Comparison of ENCODE assay signal across 8 mouse cellular contexts in genomic region chr6:91685896-91686295, GRCm38 (mm10). TPM values are rescaled to one million over a fixed set of nuclear protein-coding genes. Genes with fewer than 3 reads are reported as not detected.
DNase-seq lines count a peak whose midpoint lies in the region; ATAC-seq lines count a peak whose summit lies in the region.

No protein-coding gene starts in this region.

- no peaks in the 10 kb centered on the region for H3K9me3 ChIP-seq in neural tube, embryonic 11.5 days (ENCODE audit: control insufficient read depth, low read length)
- H3K9me3 ChIP-seq in limb, embryonic 15.5 days: no peaks in the 10 kb centered on the region

- H3K36me3 ChIP-seq in neural tube, embryonic 11.5 days (ENCODE audit: control insufficient read depth, insufficient read depth, low read length): no peaks in the 10 kb centered on the region
- H3K36me3 ChIP-seq in limb, embryonic 15.5 days: no peaks in the 10 kb centered on the region; the same call in 1 of the 2 replicates

- WGBS in neural tube, embryonic 11.5 days: 82% methylated on average over 7 of the region's 7 CpGs
- 75% methylated on average over 7 of the region's 7 CpGs for WGBS in limb, embryonic 15.5 days

- no peak for DNase-seq in neural tube, embryonic 11.5 days (ENCODE audit: low spot score)
- no peak for DNase-seq in neural tube, embryonic 10.5 days (ENCODE audit: extremely low spot score, low spot score)
- peak; percentile 44 to 46 for DNase-seq in heart, adult 9 months (ENCODE audit: low spot score in 2 of 2)
- peak; percentile 64 for DNase-seq in retina, postnatal 1 day
- DNase-seq in right cerebral cortex, postnatal 14 days: no peak
- DNase-seq in right cerebral cortex, postnatal 25 days: no peak
- no peak for DNase-seq in spleen, postnatal 10 days (ENCODE audit: low spot score in 2 of 2)

- H3K4me2 ChIP-seq in neural tube, embryonic 11.5 days (ENCODE audit: low read depth): peak overlapping the region; percentile 56
- H3K4me2 ChIP-seq in limb, embryonic 15.5 days: peak overlapping the region; percentile 94

- H3K27ac ChIP-seq in neural tube, embryonic 11.5 days (ENCODE audit: low read depth, low read length): no peak overlapping the region
- H3K27ac ChIP-seq in limb, embryonic 15.5 days: no peak overlapping the region

- no peaks in the 10 kb centered on the region for H3K27me3 ChIP-seq in neural tube, embryonic 11.5 days (ENCODE audit: control insufficient read depth, insufficient read depth, low read length)
- no peaks in the 10 kb centered on the region for H3K27me3 ChIP-seq in limb, embryonic 15.5 days

- ATAC-seq in neural tube, embryonic 11.5 days (ENCODE audit: insufficient read depth, low FRiP score, low TSS enrichment): no peak
- no peak for ATAC-seq in limb, embryonic 15.5 days (ENCODE audit: insufficient number of reproducible peaks, low FRiP score, low TSS enrichment, low read depth)

- H3K4me3 ChIP-seq in neural tube, embryonic 11.5 days (ENCODE audit: low read depth, low read length): peak overlapping the region; percentile 87; the same call in 1 of the 2 replicates
- H3K4me3 ChIP-seq in limb, embryonic 15.5 days: peak overlapping the region; percentile 95

- peaks cover 26% of the 10 kb centered on the region for H3K4me1 ChIP-seq in neural tube, embryonic 11.5 days (ENCODE audit: control insufficient read depth, insufficient read depth, low read length)
- peaks cover 62% of the 10 kb centered on the region for H3K4me1 ChIP-seq in limb, embryonic 15.5 days

- no peak overlapping the region for H3K9ac ChIP-seq in neural tube, embryonic 11.5 days (ENCODE audit: low read length)
- no peak overlapping the region for H3K9ac ChIP-seq in limb, embryonic 15.5 days

RNA-seq across cellular contexts. Expression of gene Slc6a6, which starts 2.0 kb away (rescaled TPM):
- 47.7 and 53.0 TPM in 2 replicates for polyA plus RNA-seq in neural tube, embryonic 11.5 days (2014; fragmentation: Nextera tagmentation; extraction: Ambion mirVana)
- 44.5 and 46.8 TPM in 2 replicates for polyA plus RNA-seq in limb, embryonic 15.5 days (2015; fragmentation: Nextera tagmentation; extraction: Ambion mirVana)

Comparison
In these comparisons a context has a peak if more than half of its experiments do, and no peak if none do; other contexts are left out.
1. DNase-seq: peak in heart, adult 9 months (2 of 2) and retina, postnatal 1 day (single experiment); none in neural tube, embryonic 11.5 days (single experiment), neural tube, embryonic 10.5 days (single experiment), right cerebral cortex, postnatal 14 days (single experiment), right cerebral cortex, postnatal 25 days (single experiment) and spleen, postnatal 10 days (0 of 2).